Mouse (Mus musculus) embryonic facial prominence, embryonic 15.5 days (tissue): ENCODE measurements around the gene Prss45. TPM values are rescaled to one million over a fixed set of nuclear protein-coding genes. Genes with fewer than 3 reads are reported as not detected.

Experiments used
- ATAC-seq: fragments of 200-750 bp; cut with Nextera tagmentation; 2 replicates; pipeline ENCODE4 v1.8.0; 2017; ENCODE audit warnings: low read depth, moderate TSS enrichment; ENCODE audit not compliant: insufficient number of reproducible peaks, low FRiP score, low TSS enrichment
- H3K27ac ChIP-seq: fragments of 300-500 bp; sonication (generic); replicated peaks from 2 replicates; pipeline ENCODE4 v1.5.1; 2015; ENCODE audit warnings: mild to moderate bottlenecking, inconsistent platforms
- H3K27me3 ChIP-seq: fragments of 300-500 bp; sonication (generic); 2 replicates; pipeline ENCODE4 v1.6.1; 2015; ENCODE audit warnings: inconsistent platforms
- H3K36me3 ChIP-seq: fragments of 300-500 bp; sonication (generic); 2 replicates; pipeline ENCODE4 v1.6.1; 2015; ENCODE audit warnings: mild to moderate bottlenecking, inconsistent platforms
- H3K4me1 ChIP-seq: fragments of 300-500 bp; sonication (generic); 2 replicates; pipeline ENCODE4 v1.6.1; 2015; ENCODE audit warnings: inconsistent platforms
- H3K4me2 ChIP-seq: fragments of 300-500 bp; sonication (generic); replicated peaks from 2 replicates; pipeline ENCODE4 v1.6.1; 2015; ENCODE audit warnings: mild to moderate bottlenecking, inconsistent platforms
- H3K4me3 ChIP-seq: fragments of 300-500 bp; sonication (generic); replicated peaks from 2 replicates; pipeline ENCODE4 v1.5.1; 2015; ENCODE audit warnings: mild to moderate bottlenecking, inconsistent platforms
- H3K9ac ChIP-seq: fragments of 300-500 bp; sonication (generic); 2 replicates; pipeline ENCODE4 v1.6.1; 2015; ENCODE audit warnings: inconsistent platforms
- H3K9me3 ChIP-seq: fragments of 300-500 bp; sonication (generic); replicated peaks from 2 replicates; pipeline ENCODE4 v1.6.1; 2016; ENCODE audit warnings: inconsistent platforms
- WGBS: fragments of 180-500 bp; shearing (Covaris S2); methylation state at CpG from one replicate; pipeline ENCODE4 v1.1.7; 2015; 5-methylcytosine and 5-hydroxymethylcytosine counted together
- polyA plus RNA-seq: library from polyadenylated mRNA; unstranded; fragments of >200 nt; fragmentation: Nextera tagmentation; extraction: Ambion mirVana; gene quantifications from 2 replicates; pipeline ENCODE4 v1.2.1, GENCODE M21; 2015

Gene Prss45
- polyA plus RNA-seq, 1 experiment from 2014 or later = not detected

DNA sequence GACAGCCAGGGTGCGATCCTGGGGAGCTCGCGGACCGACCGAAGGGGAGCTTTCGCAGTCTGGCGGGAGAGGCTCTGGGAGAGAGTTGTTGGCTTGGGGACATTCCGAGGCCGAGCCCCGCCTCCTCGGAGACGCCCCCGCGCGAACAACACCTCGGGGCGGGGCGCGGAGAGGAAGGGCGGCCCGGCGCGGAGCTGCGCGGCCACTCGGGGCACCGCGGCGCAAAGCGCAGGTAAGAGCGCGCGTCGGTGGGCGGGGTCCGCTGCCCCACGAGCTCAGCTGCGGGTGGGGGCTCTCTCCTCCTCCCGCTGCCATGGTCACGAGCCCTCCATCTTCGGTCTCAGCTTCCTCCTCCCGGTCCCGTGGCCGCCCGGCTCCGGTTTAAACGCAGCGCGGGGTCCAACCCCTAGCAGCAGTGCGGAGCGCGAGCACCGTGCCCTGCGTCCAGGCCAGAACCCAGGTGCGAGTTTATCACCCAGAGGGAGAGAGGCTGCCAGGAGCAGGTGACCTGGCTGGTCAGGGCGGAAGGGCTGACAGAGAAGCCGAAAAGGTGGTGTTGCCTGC, 45.7 kb downstream of the Prss45 start, which contains the start of gene Tmie:
Gene Tmie, minus strand, starts transcription at position 116 of the 564 bp plus-strand sequence.
- Histone ChIP-seq H3K4me3 (peak within 1 kb of the TSS; percentile 61), H3K36me3 (no peaks in the 10 kb centered on the region), H3K4me2 (peak within 1 kb of the TSS; percentile 88), H3K9me3 (no peaks in the 10 kb centered on the region), H3K27ac (peak within 1 kb of the TSS; percentile 73; the same call in 1 of the 2 replicates), H3K9ac (peak within 1 kb of the TSS; percentile 35), H3K27me3 (0 out of 2 replicates have a peak, but pooled peaks cover 5% of the 10 kb centered on the region), H3K4me1 (peaks cover 39% of the 10 kb centered on the region)
- ATAC-seq = peak; percentile 73
- under 1% methylated on average over 48 of the region's 57 CpGs for WGBS

DNA sequence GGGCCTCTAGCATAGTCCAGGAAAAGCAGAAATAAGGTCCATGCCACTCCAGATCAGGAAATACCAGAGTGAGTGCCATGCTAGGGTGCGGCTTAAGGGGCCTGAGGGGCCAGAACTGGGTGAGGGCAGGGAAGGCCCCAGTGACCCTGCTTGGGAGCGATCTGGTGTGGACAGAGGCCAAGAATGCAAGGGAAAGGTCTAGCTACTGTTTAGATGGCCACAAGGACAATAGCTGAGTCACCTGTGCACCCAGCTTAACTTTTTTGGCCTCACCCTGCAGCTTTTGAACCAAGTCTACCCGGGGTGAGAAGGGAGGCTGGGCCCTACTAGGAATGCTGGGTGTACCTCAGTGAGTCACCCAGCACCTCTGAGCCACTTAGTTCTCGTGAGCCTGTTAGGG, 46.4 kb downstream of the Prss45 start:
- ATAC-seq = no peak
- peak overlapping the region; percentile 35; the same call in 1 of the 2 replicates for H3K9ac ChIP-seq
- WGBS = 65% methylated on average over 4 of the region's 4 CpGs
- no peaks in the 10 kb centered on the region for H3K36me3 ChIP-seq
- peak overlapping the region; percentile 88 for H3K4me2 ChIP-seq
- H3K4me3 ChIP-seq = peak overlapping the region; percentile 61
- 0 out of 2 replicates have a peak, but pooled peaks cover 5% of the 10 kb centered on the region for H3K27me3 ChIP-seq
- no peak overlapping the region for H3K27ac ChIP-seq
- peaks cover 32% of the 10 kb centered on the region for H3K4me1 ChIP-seq
- H3K9me3 ChIP-seq = no peaks in the 10 kb centered on the region

DNA sequence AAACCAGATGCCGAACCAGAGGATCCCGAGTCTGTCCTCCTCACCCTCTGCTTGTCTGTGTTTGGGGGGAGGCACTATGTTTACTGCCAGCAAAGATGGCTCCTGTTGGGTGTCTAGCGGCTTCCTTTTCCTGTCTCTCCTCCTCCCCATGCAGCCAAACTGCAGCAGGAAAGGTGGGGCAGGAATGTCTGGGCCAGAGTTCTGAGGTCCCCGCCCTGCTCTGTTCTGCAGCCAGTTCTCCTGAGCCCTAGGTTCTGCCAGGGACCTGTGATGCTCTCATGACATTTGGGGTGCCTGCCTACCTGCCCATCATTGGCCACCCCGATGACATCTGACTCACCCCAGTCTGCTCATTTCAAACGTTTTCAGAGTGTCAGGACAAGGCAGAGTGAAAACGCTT, 47.6 kb downstream of the Prss45 start:
- Histone ChIP-seq H3K36me3 (no peaks in the 10 kb centered on the region), H3K4me1 (peaks cover 32% of the 10 kb centered on the region), H3K9me3 (no peaks in the 10 kb centered on the region), H3K9ac (no peak overlapping the region), H3K4me2 (no peak overlapping the region), H3K27ac (no peak overlapping the region), H3K27me3 (0 out of 2 replicates have a peak, but pooled peaks cover 5% of the 10 kb centered on the region), H3K4me3 (no peak overlapping the region)
- 69% methylated on average over 7 of the region's 7 CpGs for WGBS
- ATAC-seq = no peak

DNA sequence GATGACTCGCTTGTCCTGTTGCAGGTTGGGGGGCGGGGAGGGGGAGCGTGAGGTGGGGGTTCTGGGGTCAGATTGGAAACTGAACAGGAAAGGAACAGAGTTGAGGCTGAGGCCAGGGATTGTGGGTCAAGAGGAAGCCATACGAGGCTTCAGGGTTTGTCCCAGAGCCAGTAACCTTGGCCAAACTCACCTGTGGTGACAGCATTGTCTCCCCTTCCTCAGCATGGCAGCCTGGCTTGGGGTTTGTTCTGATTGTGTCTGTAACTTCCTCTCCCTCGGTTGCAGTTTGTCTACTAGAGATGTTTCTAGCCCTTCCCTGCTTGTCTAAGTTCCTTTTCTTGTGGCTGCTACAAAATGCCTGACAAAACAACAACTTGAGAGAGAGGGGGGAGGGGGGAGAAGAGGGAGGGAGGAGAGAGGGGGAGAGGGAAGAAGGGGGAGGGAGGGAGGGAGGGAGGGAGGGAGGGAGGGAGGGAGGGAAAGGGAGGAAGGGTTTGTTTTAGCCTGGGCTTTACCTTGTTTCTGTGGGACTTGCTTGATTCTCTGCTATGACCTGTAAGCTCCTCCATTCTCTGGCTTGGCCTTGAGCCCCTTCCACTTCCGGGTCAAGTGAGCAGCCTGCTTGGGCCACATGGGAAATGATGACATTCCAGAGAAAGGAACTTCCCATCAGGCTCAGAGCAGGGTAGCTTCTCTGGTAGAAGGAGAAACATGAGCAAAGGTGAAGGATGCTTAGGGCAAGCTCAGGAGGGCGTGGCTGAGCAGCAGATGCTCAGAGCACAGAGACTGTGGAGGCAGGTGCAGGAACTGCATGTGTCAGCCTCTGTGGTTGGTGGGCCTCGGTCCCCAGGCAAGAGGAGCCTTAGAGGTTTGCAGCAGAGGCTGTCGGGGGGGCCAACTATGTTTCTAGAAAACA, 53.3 kb downstream of the Prss45 start:
- no peak overlapping the region for H3K4me3 ChIP-seq
- 58% methylated on average over 9 of the region's 9 CpGs for WGBS
- H3K9me3 ChIP-seq = no peaks in the 10 kb centered on the region
- peaks cover 4% of the 10 kb centered on the region; the same call in 1 of the 2 replicates for H3K36me3 ChIP-seq
- no peak overlapping the region for H3K4me2 ChIP-seq
- no peak overlapping the region for H3K27ac ChIP-seq
- ATAC-seq = no peak
- no peak overlapping the region for H3K9ac ChIP-seq
- H3K27me3 ChIP-seq = no peaks in the 10 kb centered on the region
- H3K4me1 ChIP-seq = peaks cover 4% of the 10 kb centered on the region

DNA sequence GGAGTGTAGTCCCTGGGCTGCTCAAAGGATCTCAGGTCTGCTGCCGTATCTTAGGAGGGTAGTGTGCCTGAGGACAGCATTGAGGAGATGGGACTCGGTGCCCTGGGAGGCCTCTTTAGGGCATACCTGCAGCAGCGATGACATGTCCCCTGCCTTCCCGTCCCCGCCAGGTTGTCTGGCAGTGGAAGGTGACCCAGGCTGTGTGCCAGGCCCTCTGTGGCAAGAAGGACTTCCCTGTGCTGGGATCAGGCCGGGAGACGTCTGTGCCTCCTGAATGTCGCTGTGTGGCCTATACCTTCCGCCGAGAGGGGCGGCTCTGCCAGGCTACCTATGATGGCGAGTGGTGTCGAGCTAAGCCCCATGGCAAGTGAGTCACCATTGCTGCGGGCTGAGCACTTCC, 54.5 kb downstream of the Prss45 start:
- Histone ChIP-seq H3K27ac (no peak overlapping the region), H3K4me2 (no peak overlapping the region), H3K4me3 (no peak overlapping the region), H3K36me3 (peaks cover 8% of the 10 kb centered on the region; the same call in 1 of the 2 replicates), H3K9ac (no peak overlapping the region), H3K27me3 (no peaks in the 10 kb centered on the region), H3K4me1 (peaks cover 4% of the 10 kb centered on the region), H3K9me3 (no peaks in the 10 kb centered on the region)
- WGBS = 88% methylated on average over 14 of the region's 14 CpGs
- ATAC-seq = no peak

DNA sequence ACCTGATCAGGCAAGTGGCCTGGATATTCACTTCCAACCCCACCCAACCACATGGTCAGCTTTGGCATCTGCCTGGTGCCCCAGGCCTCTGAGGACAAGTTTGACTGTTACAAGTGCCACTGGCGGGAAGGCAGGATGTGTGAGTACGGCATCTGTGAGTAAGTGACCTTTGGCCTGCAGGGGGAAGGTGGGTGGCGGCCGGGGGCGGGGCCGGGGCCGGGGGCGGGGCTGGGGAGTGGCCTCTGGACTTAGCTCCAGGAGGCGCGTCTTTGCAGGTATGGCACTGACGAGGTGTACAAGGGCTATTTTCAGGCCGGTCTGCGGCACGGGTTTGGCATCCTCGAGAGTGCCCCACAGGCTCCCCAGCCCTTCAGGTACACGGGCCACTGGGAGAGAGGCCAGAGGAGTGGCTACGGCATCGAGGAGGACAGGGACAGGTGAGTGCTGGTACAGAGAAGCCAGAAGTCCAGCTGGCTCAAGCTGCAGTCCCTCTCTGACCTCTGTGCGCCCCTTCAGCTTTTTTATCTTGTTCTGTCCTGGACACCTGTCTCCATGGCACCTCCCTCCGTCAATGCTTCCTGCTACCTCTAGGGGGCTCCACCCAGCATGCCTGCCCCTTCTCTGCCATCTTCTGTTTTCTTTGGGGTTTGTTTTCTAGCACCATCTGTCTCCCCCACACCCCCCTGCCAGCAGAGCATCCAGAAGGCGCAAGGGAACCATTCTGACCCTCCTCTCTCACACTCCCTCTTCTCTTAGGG, 55.8 kb downstream of the Prss45 start:
- no peak for ATAC-seq
- no peak overlapping the region for H3K27ac ChIP-seq
- H3K4me2 ChIP-seq = no peak overlapping the region
- no peaks in the 10 kb centered on the region for H3K9me3 ChIP-seq
- no peaks in the 10 kb centered on the region for H3K27me3 ChIP-seq
- H3K9ac ChIP-seq = no peak overlapping the region
- H3K4me3 ChIP-seq = no peak overlapping the region
- WGBS = 15% methylated on average over 21 of the region's 21 CpGs
- H3K36me3 ChIP-seq = peaks cover 8% of the 10 kb centered on the region; the same call in 1 of the 2 replicates
- peaks cover 4% of the 10 kb centered on the region for H3K4me1 ChIP-seq

Other genes starting within 250 kb of the Prss45 start
- 51.4 and 51.7 TPM in 2 replicates for gene Nradd, start 210.1 kb upstream of the Prss45 start, polyA plus RNA-seq
- gene Nbeal2, start 180.4 kb upstream of the Prss45 start, polyA plus RNA-seq = 4.9 and 6.7 TPM in 2 replicates
- 131 and 139 TPM in 2 replicates for gene Ccdc12, start 178.1 kb upstream of the Prss45 start, polyA plus RNA-seq
- gene Myl3, start 92.7 kb upstream of the Prss45 start, polyA plus RNA-seq = 7.5 and 8.5 TPM in 2 replicates
- gene Pth1r, start 87.4 kb upstream of the Prss45 start, polyA plus RNA-seq = 133 and 145 TPM in 2 replicates
- gene Prss42, start 36.4 kb upstream of the Prss45 start, polyA plus RNA-seq = not detected in 2 replicates
- not detected in 2 replicates for gene Prss44, start 20.6 kb upstream of the Prss45 start, polyA plus RNA-seq
- not detected in 2 replicates for gene Prss43, start 7.9 kb upstream of the Prss45 start, polyA plus RNA-seq
- 0.22 TPM in 1 of 2 replicates, not detected in the other for gene Prss46, start 9.9 kb downstream of the Prss45 start, polyA plus RNA-seq
- 0.81 and 0.93 TPM in 2 replicates for gene Prss50, start 23.4 kb downstream of the Prss45 start, polyA plus RNA-seq
- gene Als2cl, start 45.3 kb downstream of the Prss45 start, polyA plus RNA-seq = 7.0 and 7.9 TPM in 2 replicates
- 5.7 and 9.1 TPM in 2 replicates for gene Tmie, start 45.5 kb downstream of the Prss45 start, polyA plus RNA-seq
- gene Fam240a, start 82.3 kb downstream of the Prss45 start, polyA plus RNA-seq = not detected in 2 replicates
- gene Tdgf1, start 111.6 kb downstream of the Prss45 start, polyA plus RNA-seq = 0.42 and 0.45 TPM in 2 replicates
- gene Lrrc2, start 117.0 kb downstream of the Prss45 start, polyA plus RNA-seq = 0.39 and 0.59 TPM in 2 replicates
- not detected in 2 replicates for gene Rtp3, start 156.0 kb downstream of the Prss45 start, polyA plus RNA-seq
- gene Ltf, start 184.7 kb downstream of the Prss45 start, polyA plus RNA-seq = 8.2 and 8.9 TPM in 2 replicates
- 0.27 and 1.1 TPM in 2 replicates for gene Ccrl2, start 222.9 kb downstream of the Prss45 start, polyA plus RNA-seq